Mouse (Mus musculus) cerebellum, postnatal 14 days (tissue): ENCODE results near the gene Mkrn2os.

ENCODE experiments used
- DNase-seq, 2 experiments: peaks; one replicate each; pipeline ENCODE4 v3.0.0; 2021; ENCODE audit warnings: mixed read lengths in 2 of 2

Mkrn2os gene

GRCm38 (mm10) chr6:115582328-115583115, 9.9 kb downstream of the Mkrn2os start:
- no peak for DNase-seq

DNA sequence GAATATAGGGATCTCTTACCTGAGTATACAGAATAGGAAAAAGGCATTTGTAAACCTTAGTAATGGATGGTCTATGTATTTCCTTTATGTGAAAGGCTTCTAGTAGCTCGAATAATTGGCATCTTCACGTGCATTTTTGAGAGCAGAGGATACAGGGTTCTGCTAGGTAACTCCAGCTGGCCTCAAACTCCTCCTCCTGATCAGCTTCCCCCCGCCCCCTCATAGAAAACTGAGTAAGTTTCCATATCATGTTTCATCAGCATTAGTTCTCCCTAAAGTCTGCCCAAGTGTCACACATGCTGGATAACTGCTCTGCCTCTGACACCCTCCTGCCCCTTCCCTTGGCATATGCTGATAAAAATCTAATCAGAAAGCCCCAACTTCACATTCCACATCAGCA, 11.6 kb downstream of the Mkrn2os start:
- no peak for DNase-seq

GRCm38 (mm10) chr6:115577941-115578340, 14.4 kb downstream of the Mkrn2os start:
- no peak for DNase-seq

DNA sequence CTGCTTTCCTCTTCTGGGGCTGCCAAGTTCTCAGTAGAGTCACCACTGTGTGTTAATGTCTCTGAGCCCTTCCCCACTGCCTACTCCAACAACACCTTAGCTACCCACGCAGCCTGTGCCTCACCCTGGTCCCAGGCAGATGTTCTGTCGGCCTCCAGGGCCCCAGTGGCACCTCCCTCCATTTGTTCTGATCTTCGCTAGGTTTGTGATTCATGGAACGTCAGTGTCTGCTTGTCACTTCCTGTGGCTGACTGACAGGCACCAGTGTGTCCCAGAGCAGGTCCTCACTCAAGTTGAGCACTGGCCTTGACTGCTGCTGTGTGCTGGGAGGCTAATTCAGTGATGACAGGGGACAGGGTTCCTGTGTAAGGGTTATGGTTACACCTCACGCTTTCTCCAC, 15.0 kb downstream of the Mkrn2os start:
- no peak for DNase-seq

DNA sequence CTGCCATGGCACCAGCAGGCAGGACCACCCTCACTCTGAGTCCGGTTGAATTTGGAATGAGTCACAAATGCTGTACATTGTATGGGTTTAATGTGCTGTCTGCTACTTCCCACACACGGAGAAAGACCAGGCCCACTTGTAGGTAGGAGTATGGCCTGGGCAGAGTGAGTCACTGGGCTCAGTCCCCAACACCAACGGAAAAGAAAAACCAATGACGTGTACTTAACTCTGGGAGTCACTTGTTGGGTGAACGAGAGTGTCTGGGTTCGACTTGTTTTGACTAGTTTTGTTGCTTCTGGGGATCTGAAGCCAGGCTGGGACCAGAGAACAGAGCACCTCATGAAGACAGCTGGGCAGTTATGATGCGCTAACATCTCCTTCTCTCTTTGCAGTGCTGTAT, 18.2 kb downstream of the Mkrn2os start:
- no peak for DNase-seq

DNA sequence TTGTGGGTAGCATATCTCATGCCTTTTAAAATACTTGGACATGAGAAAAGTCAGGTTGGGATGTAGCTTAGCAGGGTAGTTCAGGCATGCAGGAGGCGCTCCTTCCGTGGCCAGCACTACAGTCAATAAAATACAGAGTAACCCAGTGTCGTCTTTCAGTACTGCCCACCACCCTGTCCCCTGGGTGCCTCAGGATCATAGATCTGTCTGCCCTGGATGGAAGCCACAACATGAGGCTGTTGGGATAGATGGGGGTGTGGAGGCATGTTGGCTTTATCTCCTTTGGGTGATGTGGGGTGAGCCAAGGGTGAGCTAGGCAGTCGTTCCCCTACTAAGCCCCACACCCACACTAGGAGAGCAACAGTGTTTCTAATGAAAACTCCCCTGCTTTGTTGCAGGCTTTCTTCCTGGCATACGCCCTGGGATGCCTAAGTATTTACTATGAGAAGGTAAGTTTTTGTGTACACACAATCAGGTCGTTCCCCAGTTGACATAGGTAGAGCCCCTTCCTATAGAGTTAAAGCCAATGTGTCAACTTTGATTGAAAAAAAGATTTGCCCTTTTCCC, 26.8 kb downstream of the Mkrn2os start:
- no peak for DNase-seq

- DNase-seq, result no peak
Measured at GRCm38 (mm10) chr6:115559651-115560632, 32.4 kb downstream of the Mkrn2os start.

GRCm38 (mm10) chr6:115558176-115558575, 34.2 kb downstream of the Mkrn2os start:
- DNase-seq, result no peak

GRCm38 (mm10) chr6:115555485-115555884, 36.9 kb downstream of the Mkrn2os start:
- no peak for DNase-seq

DNA sequence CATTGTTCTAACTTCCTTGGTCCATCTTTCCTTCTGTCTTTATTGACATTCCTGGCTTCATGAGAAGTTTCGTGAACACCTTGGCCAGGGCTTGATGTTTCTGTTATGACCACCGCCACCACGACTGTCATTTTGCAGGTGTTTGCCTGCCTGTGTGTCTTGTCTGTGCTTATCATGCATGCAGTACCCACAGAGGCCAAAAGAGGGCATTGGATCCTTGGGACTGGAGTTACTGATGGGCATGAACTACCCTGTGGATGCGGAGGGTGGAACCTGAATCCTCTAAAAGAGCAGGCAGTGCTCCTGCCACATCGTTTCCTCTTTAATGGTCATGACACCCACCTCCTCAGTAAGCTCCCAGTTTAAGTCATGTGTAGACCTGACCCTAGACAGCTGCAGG, 46.1 kb downstream of the Mkrn2os start:
- DNase-seq, result peak; percentile 50 to 78

- DNase-seq, result peak; percentile 99
Measured at GRCm38 (mm10) chr6:115544442-115544970, 47.9 kb downstream of the Mkrn2os start, which contains the start of gene Tsen2. Tsen2 (plus strand) TSS chr6:115544664.

DNA sequence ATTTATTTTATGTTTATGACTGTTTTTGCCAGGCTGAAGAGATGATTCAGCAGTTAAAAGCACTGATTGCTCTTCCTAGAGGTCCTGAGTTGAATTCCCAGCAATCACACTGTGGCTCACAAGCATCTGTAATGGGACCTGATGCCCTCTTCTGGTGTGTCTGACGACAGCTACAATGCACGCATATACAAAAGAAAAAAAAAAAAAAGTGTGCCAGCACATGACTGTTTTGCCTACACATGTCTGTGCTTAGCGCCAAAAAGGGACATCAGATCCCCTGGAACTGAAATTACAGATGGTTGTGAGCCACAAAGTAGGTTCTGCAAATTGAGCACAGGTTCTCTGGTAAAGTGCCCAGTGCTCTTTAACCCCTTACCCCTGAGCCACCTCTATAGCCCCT, 50.0 kb downstream of the Mkrn2os start:
- no peak for DNase-seq

DNA sequence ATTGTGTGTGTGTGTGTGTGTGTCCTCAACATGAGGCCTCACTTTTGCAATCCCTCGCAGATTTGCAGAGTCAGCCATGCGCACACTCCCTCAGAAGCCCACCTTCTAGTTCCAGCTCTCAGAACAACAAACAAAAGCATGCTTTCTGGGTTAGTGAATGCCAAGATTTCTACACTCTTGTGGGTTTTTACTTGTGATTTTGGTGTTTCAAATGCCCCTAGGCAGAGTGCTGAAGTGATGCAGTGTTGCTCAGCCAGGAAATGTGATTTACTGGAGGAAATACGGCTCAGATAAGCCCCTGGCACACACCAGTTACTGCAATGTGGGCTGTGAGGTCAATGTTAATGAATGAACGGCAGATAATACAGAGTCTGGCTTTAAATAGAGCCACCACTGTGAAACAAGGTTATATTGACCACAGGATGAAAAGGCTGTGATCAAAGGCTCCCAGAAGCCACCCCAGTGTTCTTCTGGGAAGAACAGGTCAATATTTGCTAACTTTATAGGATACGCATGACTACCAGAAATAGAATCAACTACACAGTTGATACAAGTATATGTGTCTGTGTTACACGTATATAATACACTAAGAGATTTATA, 50.6 kb downstream of the Mkrn2os start:
- no peak for DNase-seq

DNA sequence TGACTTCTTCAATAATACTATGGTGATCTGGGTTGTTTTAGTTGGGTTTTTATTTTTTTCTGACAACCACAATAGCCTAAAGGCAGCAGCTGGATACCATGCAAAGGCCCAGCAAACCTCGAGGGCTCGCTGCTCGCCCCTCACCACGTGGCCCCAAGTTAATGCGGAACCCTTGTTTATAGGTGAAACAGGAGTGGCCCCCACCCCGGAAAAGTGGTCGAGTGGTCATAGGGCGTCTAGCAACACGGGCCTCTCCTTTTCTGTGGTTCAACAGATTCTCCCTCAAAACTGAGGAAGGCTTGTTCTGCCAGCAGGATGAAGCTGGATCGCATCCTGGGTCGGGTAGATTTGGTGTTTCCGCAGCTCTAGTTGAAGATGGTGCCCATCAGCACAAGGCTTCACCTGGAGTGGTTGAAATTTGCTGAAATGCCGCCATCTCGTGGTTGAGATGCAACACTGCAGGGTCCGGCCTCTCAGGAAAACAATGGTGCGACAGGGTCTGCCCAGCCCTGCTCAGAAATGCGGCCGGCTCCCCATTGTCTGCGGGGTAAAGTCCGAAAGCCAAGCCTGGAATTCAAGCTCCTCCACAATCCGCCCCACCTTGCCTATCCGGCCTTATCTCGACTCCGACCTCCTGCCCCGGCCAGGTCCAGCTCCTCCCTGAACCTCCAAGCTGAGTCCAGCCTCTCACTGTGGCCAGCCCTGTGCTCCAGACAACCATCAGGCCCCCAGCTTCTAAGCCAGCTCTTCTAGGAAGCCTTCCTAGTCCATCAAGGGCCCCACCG, 53.5 kb downstream of the Mkrn2os start:
- peak; percentile 90 to 93 for DNase-seq

- DNase-seq, result no peak
Measured at GRCm38 (mm10) chr6:115536169-115536568, 56.2 kb downstream of the Mkrn2os start.

DNA sequence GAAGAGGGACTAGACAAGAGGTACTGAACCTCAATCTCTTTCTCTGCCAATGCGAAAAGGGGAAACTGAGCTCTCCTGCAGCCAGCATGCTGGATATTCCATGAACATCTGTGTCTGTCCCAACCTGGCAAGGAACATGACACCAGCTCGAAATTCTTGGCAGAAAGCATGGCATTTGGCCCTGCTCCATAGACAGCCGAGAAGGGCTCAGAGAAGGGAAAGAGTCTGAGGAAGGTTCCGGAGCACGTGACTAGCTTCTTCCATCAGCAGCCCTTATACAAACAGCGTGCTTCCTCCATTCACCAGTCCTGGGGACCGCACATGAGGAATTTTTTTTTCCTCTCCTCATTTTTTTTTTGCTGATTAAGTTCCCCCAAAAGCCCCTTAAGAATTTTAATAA, 57.8 kb downstream of the Mkrn2os start:
- peak; percentile 80 to 86 for DNase-seq
